Mouse (Mus musculus) spleen, adult 2 months (tissue): Measurements from ENCODE around the gene Zic4. TPM values are rescaled to one million over a fixed set of nuclear protein-coding genes. Genes with fewer than 3 reads are reported as not detected.

ENCODE experiments used
- DNase-seq, 2 experiments: peaks; one replicate each; pipeline versions ENCODE4 v3.0.0 to v3.0.0-alpha.2; 2012 to 2021; ENCODE audit warnings: low spot score in 2 of 2, low read depth in 1 of 2
- H3K27ac ChIP-seq: fragments of 200-500 bp; 2 replicates; pipeline ENCODE4 v1.5.1; 2012; ENCODE audit warnings: low read length, inconsistent platforms; ENCODE audit not compliant: insufficient read depth
- H3K27me3 ChIP-seq: fragments of 200-500 bp; 2 replicates; pipeline ENCODE4 v1.6.1; 2012; ENCODE audit warnings: mild to moderate bottlenecking, moderate library complexity, low read length, inconsistent platforms; ENCODE audit not compliant: control insufficient read depth, insufficient read depth
- H3K36me3 ChIP-seq: fragments of 200-500 bp; 2 replicates; pipeline ENCODE4 v1.6.1; 2012; ENCODE audit warnings: mild to moderate bottlenecking, low read length, inconsistent platforms; ENCODE audit not compliant: control insufficient read depth, insufficient read depth
- H3K4me1 ChIP-seq: fragments of 200-500 bp; 2 replicates; pipeline ENCODE4 v1.6.1; 2011; ENCODE audit warnings: inconsistent platforms; ENCODE audit not compliant: control insufficient read depth, insufficient read depth, insufficient read length
- H3K4me3 ChIP-seq: fragments of 200-500 bp; 2 replicates; pipeline ENCODE4 v1.5.1; 2011; ENCODE audit warnings: mild to moderate bottlenecking, inconsistent platforms; ENCODE audit not compliant: insufficient read depth, insufficient read length; ENCODE audit errors: extremely low read depth
- CTCF ChIP-seq: fragments of 200-500 bp; IDR thresholded peaks from 2 replicates; pipeline ENCODE4 v1.5.1; 2011; ENCODE audit warnings: mild to moderate bottlenecking, inconsistent platforms; ENCODE audit not compliant: insufficient read depth, insufficient read length, insufficient replicate concordance; ENCODE audit errors: extremely low read depth
- POLR2A ChIP-seq: fragments of 200-500 bp; IDR thresholded peaks from 2 replicates; pipeline ENCODE4 v1.6.1; 2011; ENCODE audit warnings: low read depth, low read length, inconsistent platforms
- WGBS: fragments of 180-500 bp; shearing (Covaris S2); methylation state at CpG from one replicate; pipeline ENCODE4 v1.1.7; 2018; 5-methylcytosine and 5-hydroxymethylcytosine counted together
- polyA plus RNA-seq: library from polyadenylated mRNA; depleted of rRNA; stranded (reverse); fragments of >200 nt; gene quantifications from 2 replicates; pipeline ENCODE4 v1.2.3, GENCODE M21; 2012

The Zic4 gene
- polyA plus RNA-seq, 1 experiment = not detected

DNA sequence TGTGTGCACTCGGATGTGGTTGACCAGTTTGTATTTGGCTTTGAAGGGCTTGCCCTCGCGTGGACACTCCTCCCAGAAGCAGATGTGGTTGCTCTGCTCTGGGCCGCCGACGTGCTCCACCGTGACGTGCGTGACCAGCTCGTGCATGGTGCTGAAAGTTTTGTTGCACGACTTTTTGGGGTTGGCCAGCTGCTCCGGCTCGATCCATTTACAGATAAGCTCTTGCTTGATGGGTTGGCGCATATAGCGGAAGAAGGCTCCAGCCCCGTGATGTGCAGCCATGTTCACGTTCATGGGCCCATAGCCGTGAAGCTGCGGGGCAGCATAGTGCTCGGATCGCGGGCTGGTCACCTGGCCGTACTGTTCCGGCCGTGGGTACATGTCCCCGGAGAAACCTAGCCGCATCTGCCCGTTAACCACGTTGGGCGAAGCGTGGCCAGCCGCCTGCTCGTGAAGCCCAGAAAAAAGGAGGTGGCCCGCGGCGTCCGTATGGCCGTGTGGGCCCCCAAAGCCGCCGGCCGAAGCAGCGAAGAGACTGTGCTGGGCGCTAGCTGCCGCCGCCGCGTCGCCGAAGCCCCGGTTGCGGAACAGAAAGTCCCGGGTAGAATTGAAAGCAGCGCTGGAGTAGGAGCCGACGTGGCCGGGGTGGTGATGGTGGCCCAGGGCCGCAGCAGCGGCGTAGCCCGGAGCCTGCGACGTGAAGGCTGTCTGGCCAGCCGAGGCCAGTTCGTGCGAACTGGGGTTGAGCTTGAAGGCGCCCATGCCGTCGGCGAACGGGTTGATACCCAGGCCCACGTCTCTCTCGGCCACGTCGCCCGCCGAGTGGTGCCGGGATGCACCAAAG is 2.1 kb downstream of the Zic4 start:
- no peak overlapping the region for H3K27ac ChIP-seq
- H3K4me3 ChIP-seq = no peak overlapping the region; the same call in 1 of the 2 replicates
- no peak for TF ChIP-seq CTCF
- TF ChIP-seq POLR2A = no peak
- no peaks in the 10 kb centered on the region for H3K36me3 ChIP-seq
- H3K27me3 ChIP-seq = peaks cover 37% of the 10 kb centered on the region
- 4% methylated on average over 77 of the region's 77 CpGs for WGBS
- peaks cover 3% of the 10 kb centered on the region; the same call in 1 of the 2 replicates for H3K4me1 ChIP-seq
- DNase-seq = no peak

DNA sequence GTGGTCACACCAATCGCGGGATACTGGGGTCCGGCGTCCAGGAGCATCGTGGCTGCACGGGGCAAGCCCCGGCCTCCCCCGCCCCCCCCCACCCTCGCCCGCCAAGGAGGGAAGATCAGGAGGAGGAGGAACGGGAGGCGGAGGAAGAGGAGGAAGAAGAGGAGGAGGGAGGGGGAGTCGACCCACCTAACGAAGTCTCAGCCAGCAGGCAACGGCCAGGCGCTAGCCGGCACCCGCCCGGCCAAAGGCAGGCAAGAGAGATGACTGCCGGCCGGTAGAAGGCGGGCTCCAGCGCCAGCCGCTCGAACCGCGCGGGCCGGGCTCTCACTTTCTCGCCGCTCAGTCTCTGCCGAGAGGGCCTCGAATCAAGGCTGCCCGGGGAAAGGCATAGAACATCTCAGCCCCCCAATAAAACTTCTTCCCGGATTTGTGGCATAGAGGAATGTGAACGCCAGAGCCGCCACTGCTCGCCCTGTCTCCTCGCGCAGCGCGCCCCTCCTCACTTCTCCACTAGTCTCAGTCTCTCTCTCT is 2.8 kb downstream of the Zic4 start:
- H3K27me3 ChIP-seq = peaks cover 39% of the 10 kb centered on the region
- H3K4me3 ChIP-seq = no peak overlapping the region
- DNase-seq = no peak
- no peak overlapping the region for H3K27ac ChIP-seq
- 4% methylated on average over 41 of the region's 42 CpGs for WGBS
- no peaks in the 10 kb centered on the region for H3K36me3 ChIP-seq
- H3K4me1 ChIP-seq = peaks cover 3% of the 10 kb centered on the region; the same call in 1 of the 2 replicates
- TF ChIP-seq CTCF = no peak
- TF ChIP-seq POLR2A = no peak

DNA sequence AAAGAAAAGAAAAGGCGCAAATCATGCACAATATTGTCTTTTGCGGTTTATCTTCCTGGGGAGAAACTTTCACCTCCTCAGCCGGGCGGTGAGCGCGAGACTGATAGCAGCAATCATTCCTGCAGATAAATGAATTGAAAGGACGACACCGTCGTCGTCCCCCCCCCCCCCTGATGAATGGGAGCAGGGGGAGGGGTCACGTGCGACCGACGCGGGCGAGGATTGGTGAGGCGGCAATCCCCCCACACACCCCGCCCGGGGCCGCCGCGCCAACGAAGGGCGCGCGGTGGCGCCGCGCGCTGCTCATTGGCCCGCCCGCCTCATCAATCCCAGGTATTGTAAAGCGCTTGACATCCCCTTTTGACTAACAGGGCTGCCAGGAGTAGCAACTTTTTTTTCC is 3.5 kb downstream of the Zic4 start, which contains the start of gene Zic1:
Zic1 (minus strand) TSS at position 147 of the 400 bp plus-strand sequence.
- no peak for TF ChIP-seq POLR2A
- no peak for TF ChIP-seq CTCF
- DNase-seq = no peak
- no peak within 1 kb of the TSS for H3K27ac ChIP-seq
- WGBS = 6% methylated on average over 31 of the region's 33 CpGs
- H3K4me3 ChIP-seq = no peak within 1 kb of the TSS; the same call in 1 of the 2 replicates
- no peaks in the 10 kb centered on the region for H3K36me3 ChIP-seq
- peaks cover 39% of the 10 kb centered on the region for H3K27me3 ChIP-seq
- H3K4me1 ChIP-seq = peaks cover 3% of the 10 kb centered on the region; the same call in 1 of the 2 replicates

DNA sequence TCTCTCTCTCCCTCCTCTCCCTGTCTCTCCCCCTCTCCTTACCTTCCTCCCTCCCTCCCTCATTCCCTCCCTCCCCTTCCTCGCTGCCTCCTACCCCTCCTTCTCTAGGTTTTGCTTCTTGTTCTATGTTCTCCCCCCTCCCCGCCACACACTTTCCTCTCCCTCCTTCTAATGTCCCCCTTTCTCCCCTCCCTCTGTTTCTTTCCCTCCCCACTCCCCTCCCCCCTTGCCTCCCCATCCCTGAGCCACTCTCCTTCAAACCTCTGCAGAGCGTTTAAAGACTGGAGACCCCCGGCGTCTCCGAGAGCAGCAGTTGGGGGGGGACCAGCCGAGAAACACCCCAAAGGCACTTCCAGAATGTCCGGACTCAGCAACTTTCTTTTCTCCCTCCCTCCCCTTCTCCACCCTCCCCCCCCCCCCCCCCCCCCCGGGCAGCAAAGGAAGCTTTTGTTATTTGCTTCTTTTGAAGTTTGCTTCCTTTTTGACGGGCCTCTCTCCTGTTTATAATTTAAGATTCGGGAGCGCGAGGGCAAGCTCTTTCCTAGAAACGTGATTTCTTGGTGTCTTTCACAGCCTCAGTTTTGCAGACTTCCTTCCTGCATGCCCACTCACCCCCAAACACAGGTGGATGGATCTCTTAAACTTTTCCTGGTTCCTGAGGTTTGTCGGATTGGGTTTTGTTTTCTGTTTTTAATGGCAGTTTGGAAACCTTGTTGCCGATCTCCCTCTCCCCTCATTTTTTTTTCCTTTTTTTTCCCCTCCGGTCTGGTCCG is 4.2 kb downstream of the Zic4 start:
- TF ChIP-seq CTCF = no peak
- TF ChIP-seq POLR2A = no peak
- Histone ChIP-seq H3K27ac (no peak overlapping the region), H3K4me3 (no peak overlapping the region), H3K27me3 (peaks cover 36% of the 10 kb centered on the region), H3K36me3 (no peaks in the 10 kb centered on the region), H3K4me1 (peaks cover 3% of the 10 kb centered on the region; the same call in 1 of the 2 replicates)
- WGBS = 8% methylated on average over 18 of the region's 18 CpGs
- DNase-seq = no peak

DNA sequence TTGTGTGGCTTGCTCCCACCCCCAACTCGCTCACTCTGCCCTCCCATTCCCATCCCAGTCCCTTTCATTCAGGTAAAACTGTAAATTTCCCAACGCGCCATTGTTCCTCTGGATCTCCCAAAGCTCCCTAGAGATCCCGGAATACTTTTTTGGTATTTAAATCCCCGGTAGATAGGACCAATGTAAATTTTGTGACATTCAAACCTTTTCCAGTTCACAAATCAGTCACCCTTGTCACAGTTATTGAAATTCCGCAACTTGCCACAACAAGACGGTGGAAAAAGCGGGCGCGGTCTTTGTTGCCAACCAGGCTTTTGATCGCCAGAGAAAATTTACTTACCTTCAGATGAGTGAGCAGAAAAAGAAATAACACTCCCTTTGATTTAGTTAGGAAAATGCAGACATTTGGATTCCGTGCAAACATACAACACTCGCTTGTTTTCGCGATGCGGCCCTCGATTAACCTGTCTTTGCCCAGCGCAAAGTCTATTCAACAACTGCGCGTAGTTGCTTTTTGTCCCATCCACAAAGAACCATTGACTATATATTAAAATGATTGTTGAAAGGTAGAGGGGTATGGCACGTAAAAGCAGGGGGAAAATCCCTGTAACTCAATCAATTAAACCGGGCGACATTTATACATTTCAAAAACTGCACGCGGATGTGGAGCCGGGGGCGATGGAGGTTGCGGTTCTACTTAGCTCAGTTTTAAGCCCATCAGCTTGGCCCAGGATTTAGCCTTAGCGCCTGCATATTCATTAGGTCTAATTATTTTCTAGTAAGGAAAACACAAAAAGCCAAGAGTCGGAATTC is 5.0 kb downstream of the Zic4 start:
- no peak for DNase-seq
- Histone ChIP-seq H3K27me3 (peaks cover 31% of the 10 kb centered on the region), H3K4me1 (peaks cover 3% of the 10 kb centered on the region; the same call in 1 of the 2 replicates), H3K27ac (no peak overlapping the region), H3K36me3 (no peaks in the 10 kb centered on the region), H3K4me3 (no peak overlapping the region)
- no peak for TF ChIP-seq CTCF
- TF ChIP-seq POLR2A = no peak
- 14% methylated on average over 30 of the region's 30 CpGs for WGBS

DNA sequence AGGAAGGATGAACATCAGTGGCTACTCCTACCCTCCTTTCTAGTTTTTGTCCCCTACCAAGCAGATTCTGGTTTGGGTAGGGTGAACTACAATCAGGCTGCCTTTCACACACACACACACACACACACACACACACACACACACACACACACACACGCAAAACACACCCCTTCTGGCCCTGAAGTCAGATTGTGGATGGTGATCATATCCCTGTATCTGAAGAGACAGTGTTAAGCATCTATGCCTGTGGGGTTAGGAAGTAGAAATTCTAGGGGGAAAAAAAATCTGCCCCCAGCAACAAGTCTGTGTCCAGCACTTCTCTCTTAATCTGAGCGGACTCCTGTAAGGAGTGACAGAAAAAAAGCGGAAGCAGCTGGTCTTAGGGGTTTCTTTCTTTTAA is 5.9 kb downstream of the Zic4 start:
- peaks cover 25% of the 10 kb centered on the region for H3K27me3 ChIP-seq
- H3K4me1 ChIP-seq = peaks cover 3% of the 10 kb centered on the region; the same call in 1 of the 2 replicates
- no peak overlapping the region for H3K4me3 ChIP-seq
- DNase-seq = no peak
- WGBS = 4% methylated on average over 3 of the region's 3 CpGs
- TF ChIP-seq POLR2A = no peak
- TF ChIP-seq CTCF = no peak
- H3K27ac ChIP-seq = no peak overlapping the region
- no peaks in the 10 kb centered on the region for H3K36me3 ChIP-seq
